Mouse (Mus musculus) gastrocnemius, adult 2 months (tissue): ENCODE results near the gene Mef2c. TPM values are rescaled to one million over a fixed set of nuclear protein-coding genes. Genes with fewer than 3 reads are reported as not detected.

Source experiments
- DNase-seq: peaks from one replicate; pipeline ENCODE4 v3.0.0; 2022
- H3K27ac ChIP-seq: fragments of 200-600 bp; 2 replicates; pipeline ENCODE4 v1.8.1; 2022; ENCODE audit warnings: mild to moderate bottlenecking
- H3K4me3 ChIP-seq: fragments of 200-600 bp; 2 replicates; pipeline ENCODE4 v1.8.1; 2022; ENCODE audit warnings: mild to moderate bottlenecking, moderate library complexity
- CTCF ChIP-seq: fragments of 200-600 bp; IDR thresholded peaks from 2 replicates; pipeline ENCODE4 v1.8.1; 2022; ENCODE audit warnings: antibody characterized with exemption, mild to moderate bottlenecking, moderate library complexity
- intact Hi-C: fragments of 180-260 bp; cut with DNase I; formaldehyde crosslinking; loops from one replicate; pipeline ENCODE4 v1.15.1; 2025
- total RNA-seq, 2 experiments: library from RNA; stranded (reverse); gene quantifications; 2 replicates each; pipeline ENCODE4 v1.2.3; 2021

The Mef2c gene
- total RNA-seq, 2 experiments from 2014 or later: 354 to 497 TPM

DNA sequence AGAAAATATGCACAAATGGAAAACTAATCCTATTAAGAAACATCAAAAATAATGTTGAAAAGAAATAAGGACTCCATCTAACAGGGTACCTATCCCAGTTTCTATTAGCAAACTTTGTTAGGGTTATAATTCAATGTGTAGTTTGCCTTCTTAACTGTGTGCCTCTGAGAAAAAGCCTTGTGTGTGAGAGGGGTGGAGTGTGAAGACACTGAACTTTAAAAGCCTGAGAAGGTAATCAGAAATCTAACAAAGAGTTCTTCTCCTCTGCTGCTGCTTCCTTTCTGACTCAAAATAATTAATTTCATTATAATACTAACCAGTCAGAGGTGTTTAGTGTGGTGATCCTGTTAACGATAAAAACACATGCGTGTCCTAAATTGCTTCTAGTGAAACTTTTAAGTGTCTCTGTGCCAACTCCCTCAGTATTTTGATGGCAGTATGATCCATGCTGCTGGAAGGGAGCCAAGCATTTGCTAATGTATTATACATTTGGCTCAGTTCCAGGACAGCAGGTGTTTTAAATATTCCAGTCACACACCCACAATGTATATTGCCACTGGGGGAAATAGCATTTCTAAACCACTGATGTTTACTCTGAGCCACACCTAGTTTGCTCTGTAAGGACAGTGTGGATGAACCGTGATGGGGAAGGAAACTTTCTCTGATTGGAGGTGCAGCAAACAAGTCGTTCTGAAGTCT is 104.2 kb downstream of the Mef2c start:
- Histone ChIP-seq H3K4me3 (no peak overlapping the region), H3K27ac (peak overlapping the region; percentile 56)
- no peak for DNase-seq
- intact Hi-C loops: no loop called here
- TF ChIP-seq CTCF: no peak

DNA sequence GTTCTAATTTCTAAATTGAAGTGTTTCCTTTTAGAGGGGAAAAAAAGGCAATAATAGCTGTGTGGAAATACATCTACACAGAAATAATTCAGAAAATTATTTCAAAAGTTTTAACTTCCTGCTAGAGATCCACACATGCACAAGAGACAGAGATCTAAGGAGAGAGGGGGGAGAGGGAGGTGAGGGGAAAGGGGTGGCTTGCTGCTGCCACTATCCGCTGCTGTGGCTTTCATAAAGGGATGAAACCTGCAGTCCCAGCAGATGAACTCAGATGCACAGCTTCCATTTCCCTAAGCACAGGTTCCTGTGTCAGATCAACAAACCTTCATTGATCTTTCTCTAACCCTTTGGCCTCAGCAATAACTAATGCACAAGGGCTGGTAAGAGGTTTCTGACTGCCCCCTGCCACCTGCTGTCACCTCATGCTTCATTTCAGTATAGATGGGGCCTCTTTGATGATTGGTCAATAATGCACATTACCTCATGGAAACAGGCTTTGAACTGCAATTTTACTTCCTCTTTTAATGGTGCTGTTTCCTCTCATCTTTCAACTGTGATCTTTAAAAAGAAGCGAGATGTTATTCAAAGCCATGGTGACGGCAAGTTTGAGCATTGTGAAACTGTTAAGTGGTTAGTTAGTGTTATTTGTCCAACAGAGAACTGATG is 105.2 kb downstream of the Mef2c start:
- no peak for DNase-seq
- H3K4me3 ChIP-seq: no peak overlapping the region
- intact Hi-C loops: no loop called here
- TF ChIP-seq CTCF: no peak
- peak overlapping the region; percentile 56 for H3K27ac ChIP-seq

DNA sequence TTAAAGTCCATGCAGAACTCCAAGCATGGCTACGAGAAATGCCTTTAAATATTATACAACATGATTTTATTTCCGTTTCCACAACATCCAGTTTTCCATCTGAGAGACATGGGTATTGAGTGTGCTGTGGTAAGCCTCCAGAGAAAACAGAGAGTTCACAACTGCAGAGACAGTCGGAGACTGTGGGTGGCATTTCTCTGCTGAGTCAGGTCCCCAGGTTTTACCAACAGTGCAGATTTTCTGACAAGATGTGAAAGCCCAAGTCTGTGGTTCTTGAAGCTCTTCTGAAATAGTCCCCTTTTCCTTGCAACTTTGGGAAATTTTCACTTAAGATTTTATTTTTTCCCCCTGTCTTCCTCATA is 105.7 kb downstream of the Mef2c start:
- no peak for TF ChIP-seq CTCF
- Histone ChIP-seq H3K4me3 (no peak overlapping the region), H3K27ac (peak overlapping the region; percentile 56)
- intact Hi-C loops: no loop called here
- no peak for DNase-seq

DNA sequence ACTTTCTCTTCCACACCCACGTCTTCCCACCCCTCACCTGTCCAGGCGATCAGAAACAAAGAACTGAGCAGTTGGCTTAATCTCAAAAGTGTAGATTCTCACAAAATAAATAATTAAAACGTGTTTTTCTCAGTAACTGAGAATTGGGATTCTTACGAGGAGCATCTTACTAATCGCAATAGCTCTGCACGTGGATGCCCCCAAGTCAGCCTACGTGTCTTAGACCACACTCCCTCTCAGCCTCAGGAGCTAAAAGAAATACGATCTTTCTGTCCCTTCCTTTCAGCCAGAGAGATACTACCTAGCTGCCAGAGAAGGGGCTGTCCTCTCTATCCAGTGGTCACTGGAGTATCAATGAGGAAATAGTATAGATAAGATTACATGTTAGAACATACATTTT is 106.3 kb downstream of the Mef2c start:
- H3K4me3 ChIP-seq: no peak overlapping the region
- no peak overlapping the region for H3K27ac ChIP-seq
- TF ChIP-seq CTCF: no peak
- intact Hi-C loops: no loop called here
- DNase-seq: no peak

DNA sequence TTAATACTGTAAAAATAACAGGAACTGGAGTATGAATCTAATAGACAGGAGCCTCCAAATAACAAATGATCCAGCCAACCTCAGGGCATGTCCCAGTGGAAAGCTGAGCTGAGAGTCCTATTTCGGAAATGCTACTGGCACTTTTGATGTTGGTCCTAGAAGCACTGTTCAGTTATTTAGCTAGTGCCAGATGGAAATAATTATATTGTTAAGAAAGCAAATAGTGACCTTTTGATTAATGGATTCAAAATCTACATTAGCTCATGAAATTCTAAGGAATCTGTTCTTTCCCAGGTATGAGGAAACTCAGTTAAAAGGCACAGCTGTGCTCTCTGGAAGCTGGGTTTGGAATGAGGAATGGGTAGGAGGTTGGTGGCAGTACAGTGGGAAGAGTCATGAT is 108.4 kb downstream of the Mef2c start:
- peak overlapping the region; percentile 24; the same call in 1 of the 2 replicates for H3K27ac ChIP-seq
- TF ChIP-seq CTCF: no peak
- H3K4me3 ChIP-seq: no peak overlapping the region
- no peak for DNase-seq
- intact Hi-C loops: no loop called here

DNA sequence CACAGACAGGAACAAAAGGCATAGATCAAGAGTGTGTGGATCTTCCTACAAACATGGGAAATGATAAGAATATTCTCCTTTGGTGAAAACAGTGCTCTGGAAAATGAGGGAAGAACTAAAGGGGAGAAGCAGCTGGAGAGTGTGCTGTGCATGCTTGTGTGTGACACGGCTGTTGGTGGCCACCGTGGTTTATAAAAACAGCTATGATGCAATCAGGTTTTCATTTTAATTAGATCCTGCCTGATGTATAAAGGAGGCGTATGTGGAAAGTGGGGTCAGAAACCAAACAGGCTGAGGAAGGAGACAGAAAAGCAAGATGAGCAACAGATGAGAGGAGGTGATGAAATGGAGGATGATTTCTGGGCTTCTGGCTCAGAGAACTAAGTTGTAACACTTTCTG is 112.0 kb downstream of the Mef2c start:
- no peak for TF ChIP-seq CTCF
- Histone ChIP-seq H3K27ac (no peak overlapping the region), H3K4me3 (no peak overlapping the region)
- intact Hi-C loops: no loop called here
- DNase-seq: no peak

DNA sequence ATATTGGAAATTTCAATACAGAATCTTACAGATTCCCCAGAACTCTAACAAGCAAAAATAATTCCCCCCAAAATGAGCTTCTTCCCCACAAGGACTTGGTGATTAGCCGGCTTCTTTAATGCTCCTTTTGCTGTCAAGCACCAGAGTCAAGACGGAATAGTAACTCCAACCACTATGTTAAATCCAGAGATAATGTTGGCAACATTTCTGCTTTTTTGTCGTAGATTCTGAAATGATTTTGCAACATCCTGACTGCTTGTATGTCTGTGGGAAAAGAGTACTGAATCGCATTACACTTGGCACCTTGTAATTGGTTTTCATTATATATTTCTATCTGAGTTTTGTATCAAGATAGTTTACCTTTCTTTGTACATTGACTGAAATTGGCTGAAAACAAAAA is 120.8 kb downstream of the Mef2c start:
- DNase-seq: no peak
- H3K4me3 ChIP-seq: no peak overlapping the region
- 0 out of 2 replicates have a peak overlapping the region, but pooled peaks have one; percentile 28 for H3K27ac ChIP-seq
- intact Hi-C loops: no loop called here
- TF ChIP-seq CTCF: no peak

DNA sequence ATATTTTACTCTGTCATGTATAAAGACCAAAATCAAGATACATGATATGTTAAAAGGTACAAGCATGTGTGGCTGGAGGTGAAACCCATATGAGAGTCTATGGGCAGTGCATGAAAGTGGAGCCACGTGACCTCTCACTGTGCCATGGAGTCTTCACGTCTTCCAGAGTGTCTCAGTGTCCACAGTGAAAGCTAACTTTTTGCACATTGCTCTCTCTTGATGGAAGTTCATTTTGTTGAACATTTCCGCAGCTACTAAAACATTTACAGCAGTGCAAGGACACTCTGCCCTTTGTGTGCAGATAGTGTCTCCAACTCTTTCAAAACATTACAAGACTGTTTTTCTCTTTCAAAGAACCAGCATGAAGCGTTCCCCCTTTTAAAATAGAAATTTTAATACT is 123.6 kb downstream of the Mef2c start:
- intact Hi-C loops: no loop called here
- no peak for TF ChIP-seq CTCF
- DNase-seq: no peak
- H3K27ac ChIP-seq: no peak overlapping the region
- no peak overlapping the region for H3K4me3 ChIP-seq

DNA sequence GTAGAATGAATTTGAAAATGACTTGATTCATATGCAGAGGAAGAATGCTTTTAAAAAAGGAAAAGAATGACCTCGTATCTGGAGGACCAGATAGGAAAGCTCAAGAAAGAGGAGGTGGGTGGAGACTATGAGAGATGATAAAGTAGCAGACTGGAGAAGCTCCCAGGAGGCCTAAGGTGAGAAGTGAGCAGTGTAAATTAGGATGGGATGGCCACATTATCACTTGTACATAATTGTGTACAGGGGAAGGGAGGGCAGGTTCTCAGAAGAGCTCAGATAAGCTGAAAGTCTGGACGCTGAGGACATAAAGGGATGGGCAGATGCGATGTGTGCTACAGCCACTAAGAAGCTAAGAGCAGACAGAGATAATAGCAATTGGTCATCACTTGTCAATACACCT is 124.3 kb downstream of the Mef2c start:
- no peak for DNase-seq
- intact Hi-C loops: no loop called here

DNA sequence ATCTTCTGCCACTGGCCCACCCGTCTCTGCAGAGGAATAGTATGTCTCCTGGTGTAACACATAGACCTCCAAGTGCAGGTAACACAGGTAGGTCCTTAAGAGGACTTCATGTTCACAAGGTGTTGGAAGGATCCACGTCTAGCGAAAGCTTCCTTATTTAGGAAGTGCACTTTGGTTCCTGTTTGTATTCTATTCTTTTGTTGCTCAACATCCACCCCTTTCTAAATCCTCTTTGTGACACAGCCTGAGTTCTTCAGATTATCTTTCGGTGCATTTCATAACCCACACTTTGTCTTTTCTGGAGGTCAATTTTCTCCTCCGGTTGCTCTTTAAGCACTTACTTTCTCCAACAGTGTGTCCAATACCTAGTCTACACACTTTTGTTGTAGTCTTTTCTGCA is 129.3 kb downstream of the Mef2c start:
- Histone ChIP-seq H3K4me3 (no peak overlapping the region), H3K27ac (no peak overlapping the region)
- no peak for DNase-seq
- intact Hi-C loops: no loop called here
- no peak for TF ChIP-seq CTCF

More for the DNA sequence above, 124.3 kb downstream of the Mef2c start:
- no peak for TF ChIP-seq CTCF
- H3K4me3 ChIP-seq: no peak overlapping the region
- no peak overlapping the region for H3K27ac ChIP-seq

DNA sequence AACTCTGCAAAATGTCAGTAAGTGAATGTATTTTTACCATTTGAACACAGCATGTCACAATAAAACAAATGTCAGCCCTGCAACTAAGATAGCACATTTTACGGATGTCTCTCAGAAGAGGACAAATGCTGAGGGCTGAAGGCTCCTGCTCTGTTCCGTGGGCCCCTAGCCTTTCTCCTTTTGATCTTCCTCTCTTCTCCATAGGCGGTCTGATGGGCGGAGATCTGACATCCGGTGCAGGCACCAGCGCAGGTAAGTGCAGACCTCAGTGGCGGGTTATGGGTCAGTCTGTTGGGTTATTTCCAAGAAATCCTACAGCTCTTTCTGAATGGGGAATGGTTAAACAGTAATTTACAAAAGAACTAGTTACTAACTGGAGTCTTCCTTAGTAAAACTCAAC is 131.4 kb downstream of the Mef2c start:
- intact Hi-C loops: no loop called here
- H3K4me3 ChIP-seq: no peak overlapping the region
- H3K27ac ChIP-seq: no peak overlapping the region
- no peak for DNase-seq
- no peak for TF ChIP-seq CTCF

DNA sequence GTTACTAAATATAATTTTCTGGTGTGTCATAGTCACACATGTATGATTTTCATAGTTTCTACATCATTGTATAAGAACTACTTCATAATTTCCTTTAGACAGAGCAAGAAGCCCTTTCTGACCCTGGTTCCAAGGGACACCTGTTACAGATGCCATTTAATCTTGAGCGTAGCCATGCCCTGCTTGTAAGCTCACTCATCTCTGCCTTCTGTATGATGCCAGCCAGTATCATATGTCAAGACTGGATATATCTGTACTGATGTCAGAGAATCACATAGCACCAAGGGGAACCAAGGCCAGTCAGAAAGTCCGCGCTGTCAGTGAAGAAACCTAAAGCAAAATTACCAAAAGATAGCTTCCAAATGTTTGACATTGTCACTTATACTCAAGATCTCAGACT is 133.8 kb downstream of the Mef2c start:
- Histone ChIP-seq H3K27ac (peak overlapping the region; percentile 80), H3K4me3 (no peak overlapping the region)
- DNase-seq: no peak
- intact Hi-C loops: no loop called here
- no peak for TF ChIP-seq CTCF

DNA sequence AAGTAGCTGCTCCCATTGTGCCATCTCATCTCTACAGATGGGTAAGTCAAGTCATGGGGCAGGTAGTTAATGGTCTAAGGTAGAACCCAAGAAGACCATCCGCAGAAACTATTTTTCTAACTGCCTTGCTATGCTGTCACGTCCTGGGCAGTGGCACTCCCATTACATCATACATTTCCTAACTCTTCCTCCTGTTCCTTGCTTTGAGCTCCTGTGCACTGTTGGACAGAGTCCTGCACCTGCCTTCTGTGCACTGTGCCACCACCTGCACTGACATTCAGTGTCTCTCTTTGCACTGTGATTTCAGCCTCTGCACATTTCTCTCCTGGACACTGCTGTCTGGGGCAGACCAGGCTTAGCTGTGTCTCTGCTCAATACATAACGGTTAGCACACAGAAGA is 134.9 kb downstream of the Mef2c start:
- intact Hi-C loops: no loop called here
- Histone ChIP-seq H3K4me3 (no peak overlapping the region), H3K27ac (peak overlapping the region; percentile 80; the same call in 1 of the 2 replicates)
- no peak for DNase-seq
- no peak for TF ChIP-seq CTCF

DNA sequence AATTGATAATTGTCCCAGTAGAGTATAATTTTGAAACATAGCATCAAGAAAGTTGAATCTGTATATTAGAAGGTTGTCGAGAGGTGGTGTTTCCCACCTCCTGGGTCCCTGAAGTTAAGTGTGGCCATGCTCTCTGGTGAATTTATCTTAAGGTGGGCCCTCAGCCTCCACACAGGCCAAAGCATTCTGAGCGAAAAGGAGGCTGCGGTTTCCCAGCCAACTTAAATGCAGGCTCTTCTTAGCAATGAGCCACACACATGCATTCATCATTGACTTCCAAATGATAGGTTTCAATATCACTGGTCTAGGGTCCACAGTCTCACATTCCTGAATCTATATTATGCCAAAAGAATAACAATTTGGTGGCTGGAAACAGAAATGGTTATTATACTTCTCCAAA is 145.2 kb downstream of the Mef2c start:
- intact Hi-C loops: no loop called here
- no peak for DNase-seq
- no peak for TF ChIP-seq CTCF
- Histone ChIP-seq H3K4me3 (no peak overlapping the region), H3K27ac (no peak overlapping the region)
